ENCODE assay signal across 8 mouse cellular contexts in genomic region chr13:41017832-41018231, GRCm38 (mm10). TPM values are rescaled to one million over a fixed set of nuclear protein-coding genes. Genes with fewer than 3 reads are reported as not detected.
DNase-seq lines count a peak whose midpoint lies in the region; ATAC-seq lines count a peak whose summit lies in the region.

No protein-coding gene starts in this region.

- H3K9ac ChIP-seq in forebrain, embryonic 11.5 days (ENCODE audit: low read length) = no peak overlapping the region
- no peak overlapping the region for H3K9ac ChIP-seq in forebrain, embryonic 12.5 days
- no peak overlapping the region for H3K9ac ChIP-seq in hindbrain, embryonic 14.5 days

- H3K4me3 ChIP-seq in forebrain, embryonic 11.5 days (ENCODE audit: low read depth, low read length) = peak overlapping the region; percentile 63; the same call in 1 of the 2 replicates
- no peak overlapping the region for H3K4me3 ChIP-seq in forebrain, embryonic 12.5 days (replicated peaks)
- peak overlapping the region; percentile 24 for H3K4me3 ChIP-seq in megakaryocyte, embryonic 14.5 days (replicated peaks)
- H3K4me3 ChIP-seq in hindbrain, embryonic 14.5 days (replicated peaks; ENCODE audit: low read length) = no peak overlapping the region

- H3K4me2 ChIP-seq in forebrain, embryonic 11.5 days (ENCODE audit: low read depth, low read length, severe bottlenecking) = no peak overlapping the region
- no peak overlapping the region for H3K4me2 ChIP-seq in forebrain, embryonic 12.5 days
- peak overlapping the region; percentile 66; the same call in 1 of the 2 replicates for H3K4me2 ChIP-seq in hindbrain, embryonic 14.5 days (replicated peaks)

- H3K27me3 ChIP-seq in forebrain, embryonic 11.5 days (ENCODE audit: control insufficient read depth, insufficient read depth, low read length) = no peaks in the 10 kb centered on the region
- no peaks in the 10 kb centered on the region for H3K27me3 ChIP-seq in forebrain, embryonic 12.5 days
- no peaks in the 10 kb centered on the region for H3K27me3 ChIP-seq in megakaryocyte, embryonic 14.5 days (replicated peaks)
- H3K27me3 ChIP-seq in hindbrain, embryonic 14.5 days (ENCODE audit: control insufficient read depth, insufficient read depth, low read length) = no peaks in the 10 kb centered on the region

- no peak overlapping the region for H3K27ac ChIP-seq in forebrain, embryonic 11.5 days (ENCODE audit: low read depth, low read length)
- H3K27ac ChIP-seq in forebrain, embryonic 12.5 days = no peak overlapping the region
- H3K27ac ChIP-seq in hindbrain, embryonic 14.5 days = no peak overlapping the region

- 92% methylated on average over 4 of the region's 4 CpGs for WGBS in forebrain, embryonic 11.5 days
- WGBS in forebrain, embryonic 12.5 days = 80% methylated on average over 4 of the region's 4 CpGs
- 93% methylated on average over 4 of the region's 4 CpGs for WGBS in hindbrain, embryonic 14.5 days

- no peak for ATAC-seq in forebrain, embryonic 11.5 days (replicated peaks; ENCODE audit: low FRiP score)
- ATAC-seq in forebrain, embryonic 12.5 days (ENCODE audit: low FRiP score) = no peak
- no peak for ATAC-seq in megakaryocyte, adult 5-6 weeks (ENCODE audit: poor library complexity, severe bottlenecking)
- no peak for ATAC-seq in hindbrain, embryonic 14.5 days (ENCODE audit: low FRiP score)
- ATAC-seq in megakaryocyte progenitor cell, adult 5-6 weeks (replicated peaks; ENCODE audit: poor library complexity) = peak; percentile 58

- H3K9me3 ChIP-seq in forebrain, embryonic 11.5 days (ENCODE audit: control insufficient read depth, low read length) = no peaks in the 10 kb centered on the region
- H3K9me3 ChIP-seq in forebrain, embryonic 12.5 days = no peaks in the 10 kb centered on the region
- no peaks in the 10 kb centered on the region for H3K9me3 ChIP-seq in megakaryocyte, embryonic 14.5 days
- no peaks in the 10 kb centered on the region for H3K9me3 ChIP-seq in hindbrain, embryonic 14.5 days (ENCODE audit: control insufficient read depth, low read length)

- H3K36me3 ChIP-seq in forebrain, embryonic 11.5 days (ENCODE audit: control insufficient read depth, insufficient read depth, low read length) = no peaks in the 10 kb centered on the region; the same call in 1 of the 2 replicates
- peaks cover 43% of the 10 kb centered on the region for H3K36me3 ChIP-seq in forebrain, embryonic 12.5 days (replicated peaks)
- H3K36me3 ChIP-seq in megakaryocyte, embryonic 14.5 days (replicated peaks; ENCODE audit: low read length) = peaks cover 80% of the 10 kb centered on the region
- H3K36me3 ChIP-seq in hindbrain, embryonic 14.5 days (replicated peaks; ENCODE audit: control insufficient read depth, insufficient read depth) = peaks cover 27% of the 10 kb centered on the region

- H3K4me1 ChIP-seq in forebrain, embryonic 11.5 days (replicated peaks; ENCODE audit: control insufficient read depth, insufficient read depth, low read length) = peaks cover 5% of the 10 kb centered on the region; the same call in 1 of the 2 replicates
- peaks cover 13% of the 10 kb centered on the region for H3K4me1 ChIP-seq in forebrain, embryonic 12.5 days
- peaks cover 76% of the 10 kb centered on the region for H3K4me1 ChIP-seq in megakaryocyte, embryonic 14.5 days
- peaks cover 15% of the 10 kb centered on the region for H3K4me1 ChIP-seq in hindbrain, embryonic 14.5 days (replicated peaks; ENCODE audit: control insufficient read depth, insufficient read depth, low read length)

- DNase-seq in forebrain, embryonic 11.5 days (ENCODE audit: low spot score) = no peak
- DNase-seq in hindbrain, embryonic 14.5 days (ENCODE audit: low spot score) = no peak
- DNase-seq in ovary, postnatal 14 days (ENCODE audit: low spot score) = no peak
- no peak for DNase-seq in right cerebral cortex, postnatal 10 days (ENCODE audit: low spot score in 2 of 2)

RNA-seq across cellular contexts. Expression of gene Tmem14c, which starts 1.7 kb away (rescaled TPM):
- polyA plus RNA-seq in forebrain, embryonic 11.5 days (2014; fragmentation: Nextera tagmentation; extraction: Ambion mirVana) = 168 and 183 TPM in 2 replicates
- polyA plus RNA-seq in forebrain, embryonic 12.5 days (2016; fragmentation: Nextera tagmentation; extraction: Ambion mirVana) = 133 and 143 TPM in 2 replicates
- polyA plus RNA-seq in megakaryocyte, embryonic 14.5 days (2012; ENCODE audit: insufficient read depth, low replicate concordance) = 53.2 and 191 TPM in 2 replicates
- total RNA-seq in megakaryocyte, adult 5-6 weeks (2015) = 208 and 221 TPM in 2 replicates
- total RNA-seq in megakaryocyte, adult 5-6 weeks (2017) = 112 and 125 TPM in 2 replicates
- 136 and 147 TPM in 2 replicates for polyA plus RNA-seq in hindbrain, embryonic 14.5 days (2014; fragmentation: Nextera tagmentation; extraction: Ambion mirVana)
- total RNA-seq in megakaryocyte progenitor cell, adult 5-6 weeks (2015) = 206 and 216 TPM in 2 replicates
- total RNA-seq in megakaryocyte progenitor cell, adult 5-6 weeks (2017) = 109 and 136 TPM in 2 replicates

RNA-seq across cellular contexts. Expression of gene Pak1ip1, which starts 17.0 kb away (rescaled TPM):
- polyA plus RNA-seq in forebrain, embryonic 11.5 days (2014; fragmentation: Nextera tagmentation; extraction: Ambion mirVana) = 88.4 and 92.0 TPM in 2 replicates
- 85.5 and 93.2 TPM in 2 replicates for polyA plus RNA-seq in forebrain, embryonic 12.5 days (2016; fragmentation: Nextera tagmentation; extraction: Ambion mirVana)
- 12.4 and 51.1 TPM in 2 replicates for polyA plus RNA-seq in megakaryocyte, embryonic 14.5 days (2012; ENCODE audit: insufficient read depth, low replicate concordance)
- 50.2 and 50.7 TPM in 2 replicates for total RNA-seq in megakaryocyte, adult 5-6 weeks (2015)
- total RNA-seq in megakaryocyte, adult 5-6 weeks (2017) = 73.0 and 80.1 TPM in 2 replicates
- 57.0 and 65.8 TPM in 2 replicates for polyA plus RNA-seq in hindbrain, embryonic 14.5 days (2014; fragmentation: Nextera tagmentation; extraction: Ambion mirVana)
- total RNA-seq in megakaryocyte progenitor cell, adult 5-6 weeks (2015) = 53.8 and 66.7 TPM in 2 replicates
- total RNA-seq in megakaryocyte progenitor cell, adult 5-6 weeks (2017) = 108 and 112 TPM in 2 replicates

Comparison
In these comparisons a context has a peak if more than half of its experiments do, and no peak if none do; other contexts are left out.
1. H3K4me3 ChIP-seq: peak in forebrain, embryonic 11.5 days (single experiment) and megakaryocyte, embryonic 14.5 days (single experiment); none in forebrain, embryonic 12.5 days (single experiment) and hindbrain, embryonic 14.5 days (single experiment).